Mouse (Mus musculus) midbrain, embryonic 11.5 days (tissue): ENCODE data around the gene Usp8. TPM values are rescaled to one million over a fixed set of nuclear protein-coding genes. Genes with fewer than 3 reads are reported as not detected.

ENCODE experiments used
- ATAC-seq: fragments of 200-750 bp; cut with Nextera tagmentation; 2 replicates; pipeline ENCODE4 v1.8.0; 2017; ENCODE audit warnings: moderate TSS enrichment, moderate library complexity; ENCODE audit not compliant: low FRiP score
- DNase-seq: peaks from one replicate; pipeline ENCODE4 v3.0.0; 2015; ENCODE audit warnings: low spot score; ENCODE audit errors: missing footprints
- H3K27ac ChIP-seq: fragments of 300-500 bp; sonication (generic); 2 replicates; pipeline ENCODE4 v1.5.1; 2014; ENCODE audit warnings: low read depth, low read length
- H3K27me3 ChIP-seq: fragments of 300-500 bp; sonication (generic); 2 replicates; pipeline ENCODE4 v1.6.1; 2014; ENCODE audit warnings: mild to moderate bottlenecking, low read length, moderate library complexity, mixed read lengths; ENCODE audit not compliant: control insufficient read depth, insufficient read depth
- H3K36me3 ChIP-seq: fragments of 300-500 bp; sonication (generic); 2 replicates; pipeline ENCODE4 v1.6.1; 2014; ENCODE audit warnings: mild to moderate bottlenecking, low read length, moderate library complexity, mixed read lengths; ENCODE audit not compliant: control insufficient read depth, insufficient read depth
- H3K4me1 ChIP-seq: fragments of 300-500 bp; sonication (generic); 2 replicates; pipeline ENCODE4 v1.6.1; 2014; ENCODE audit warnings: low read length; ENCODE audit not compliant: control insufficient read depth, insufficient read depth
- H3K4me2 ChIP-seq: fragments of 300-500 bp; sonication (generic); 2 replicates; pipeline ENCODE4 v1.6.1; 2014; ENCODE audit warnings: mild to moderate bottlenecking, moderate library complexity
- H3K4me3 ChIP-seq: fragments of 300-500 bp; sonication (generic); 2 replicates; pipeline ENCODE4 v1.5.1; 2014; ENCODE audit warnings: low read depth, low read length
- H3K9ac ChIP-seq: fragments of 300-500 bp; sonication (generic); 2 replicates; pipeline ENCODE4 v1.6.1; 2014; ENCODE audit warnings: low read length
- H3K9me3 ChIP-seq: fragments of 300-500 bp; sonication (generic); 2 replicates; pipeline ENCODE4 v1.6.1; 2016; ENCODE audit warnings: low read length; ENCODE audit not compliant: control insufficient read depth
- WGBS: fragments of 180-500 bp; shearing (Covaris S2); extraction: QIAGEN DNeasy Blood & Tissue Kit; methylation state at CpG from one replicate; pipeline ENCODE4 v1.1.7; 2014; 5-methylcytosine and 5-hydroxymethylcytosine counted together
- polyA plus RNA-seq: library from polyadenylated mRNA; unstranded; fragments of >200 nt; fragmentation: Nextera tagmentation; extraction: Ambion mirVana; gene quantifications from 2 replicates; pipeline ENCODE4 v1.2.1, GENCODE M21; 2014

Usp8 gene
- polyA plus RNA-seq = 47.7 and 53.2 TPM in 2 replicates

DNA sequence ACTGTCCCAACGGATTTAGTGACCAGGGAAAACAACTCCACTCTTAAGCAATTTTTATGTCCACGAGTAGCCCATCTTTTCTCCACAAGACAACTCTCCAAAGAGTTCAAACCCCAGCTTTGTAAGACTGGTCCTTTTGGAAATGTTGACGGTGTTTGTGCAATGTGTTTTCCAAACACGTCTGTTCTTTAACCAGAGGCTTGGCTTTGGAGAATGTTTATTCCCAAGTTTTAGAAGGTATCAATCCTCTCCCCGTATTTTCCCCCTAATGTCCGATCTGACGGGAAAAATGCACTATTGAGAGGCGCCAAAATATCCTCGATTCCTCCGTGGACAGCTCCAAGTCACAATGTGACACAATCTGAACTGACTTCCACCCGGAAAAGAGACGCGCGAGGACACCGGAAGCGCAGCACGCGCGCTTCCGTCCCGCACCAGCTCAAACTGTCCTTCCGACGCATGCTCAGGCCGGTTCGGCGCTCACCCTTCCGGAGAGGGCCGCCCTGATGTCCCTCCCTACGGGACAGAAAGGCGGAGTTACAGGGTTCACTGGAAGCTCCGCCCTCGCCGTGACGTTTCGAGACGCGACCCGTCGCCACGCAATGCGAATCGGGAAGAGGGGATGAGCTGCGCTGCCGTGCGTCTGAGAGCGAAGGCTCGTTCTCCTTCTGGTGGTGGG is at the start of gene Usp8:
TSS of gene Usp8 (plus strand) at position 570 of the 679 bp plus-strand sequence.
- peak; percentile 100 for ATAC-seq
- Histone ChIP-seq H3K9ac (peak within 1 kb of the TSS; percentile 89), H3K36me3 (no peaks in the 10 kb centered on the region), H3K4me3 (peak within 1 kb of the TSS; percentile 74), H3K4me2 (peak within 1 kb of the TSS; percentile 68), H3K9me3 (no peaks in the 10 kb centered on the region), H3K27ac (peak within 1 kb of the TSS; percentile 35; the same call in 1 of the 2 replicates), H3K27me3 (peaks cover 5% of the 10 kb centered on the region; the same call in 1 of the 2 replicates), H3K4me1 (0 out of 2 replicates have a peak, but pooled peaks cover 2% of the 10 kb centered on the region)
- DNase-seq = peak; percentile 99
- WGBS = 3% methylated on average over 44 of the region's 47 CpGs

DNA sequence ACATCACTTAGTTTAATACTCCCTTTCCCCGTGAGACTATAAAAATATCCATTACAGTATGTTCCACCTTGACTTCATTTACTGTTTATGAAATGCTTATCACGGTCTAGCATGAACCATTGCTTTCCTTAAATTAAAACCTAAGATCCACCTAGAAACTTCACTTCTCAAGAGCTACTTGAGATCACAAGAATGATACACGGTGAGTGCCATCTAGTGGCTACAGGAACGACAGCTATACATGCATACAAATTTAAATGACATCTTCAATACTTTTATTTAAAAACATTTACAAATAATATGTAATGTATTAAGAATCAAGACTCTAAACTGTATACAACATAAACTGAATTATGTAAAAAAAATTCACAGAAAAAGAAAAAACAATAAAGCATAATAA is 43.6 kb upstream of the Usp8 start:
- no peak overlapping the region for H3K4me3 ChIP-seq
- no peaks in the 10 kb centered on the region for H3K4me1 ChIP-seq
- H3K36me3 ChIP-seq = no peaks in the 10 kb centered on the region
- H3K27ac ChIP-seq = no peak overlapping the region
- H3K9ac ChIP-seq = no peak overlapping the region
- no peak for ATAC-seq
- peak; percentile 77 for DNase-seq
- no peaks in the 10 kb centered on the region for H3K9me3 ChIP-seq
- H3K27me3 ChIP-seq = no peaks in the 10 kb centered on the region
- no peak overlapping the region for H3K4me2 ChIP-seq
- WGBS = 62% methylated on average over 4 of the region's 4 CpGs

DNA sequence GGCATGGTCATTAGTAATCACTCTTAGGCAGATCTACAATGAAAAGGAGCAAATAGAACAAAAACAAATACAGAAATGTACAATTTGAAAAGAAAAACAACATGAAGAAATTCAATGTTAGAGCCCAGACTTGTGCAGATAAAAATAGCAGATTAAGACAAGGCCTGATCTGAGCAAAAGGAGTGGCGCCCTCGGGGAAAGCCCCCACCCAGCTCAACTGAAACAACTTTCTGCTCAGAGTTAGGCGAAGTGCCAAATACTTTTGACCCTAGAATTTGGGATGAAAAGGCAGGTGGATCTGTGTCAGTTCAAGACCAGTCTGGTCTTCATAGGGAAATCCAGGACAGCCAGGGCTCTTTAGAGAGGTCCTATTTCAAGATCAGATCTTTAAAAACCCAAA is 41.1 kb upstream of the Usp8 start:
- Histone ChIP-seq H3K27ac (no peak overlapping the region), H3K9ac (no peak overlapping the region), H3K4me2 (no peak overlapping the region), H3K4me1 (no peaks in the 10 kb centered on the region), H3K36me3 (no peaks in the 10 kb centered on the region), H3K27me3 (no peaks in the 10 kb centered on the region), H3K9me3 (no peaks in the 10 kb centered on the region), H3K4me3 (no peak overlapping the region)
- ATAC-seq (no peak), DNase-seq (no peak)
- 90% methylated on average over 3 of the region's 3 CpGs for WGBS

DNA sequence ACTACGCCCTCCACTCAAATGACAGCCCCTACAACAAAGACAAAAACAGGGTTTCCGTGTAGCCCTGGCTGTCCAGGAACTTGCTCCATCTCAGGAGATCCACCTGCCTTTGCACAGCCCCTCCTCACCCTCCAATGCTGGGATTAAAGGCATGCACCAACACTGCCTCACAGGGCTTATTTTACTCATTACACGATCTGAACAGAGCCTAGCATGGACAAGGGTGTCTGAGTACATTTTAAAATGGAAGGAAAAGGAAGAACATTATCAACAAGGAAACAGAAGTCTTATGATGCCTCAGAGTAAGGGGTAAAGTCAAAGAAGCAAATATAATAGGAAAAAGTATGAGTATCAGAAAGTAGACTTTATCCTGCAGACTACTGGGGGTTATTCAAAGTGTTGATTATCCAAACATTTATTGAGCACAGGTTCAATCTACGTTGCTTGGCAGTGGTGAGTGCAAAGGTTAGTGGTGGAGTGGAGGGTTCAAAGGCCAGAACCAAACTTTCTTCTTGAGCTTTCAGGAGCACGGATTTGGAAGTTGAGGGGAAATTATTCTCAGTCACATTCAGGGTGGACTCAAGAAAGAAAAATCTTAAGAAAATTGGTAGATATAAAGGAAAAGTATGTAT is 38.4 kb upstream of the Usp8 start:
- Histone ChIP-seq H3K4me3 (no peak overlapping the region), H3K9ac (no peak overlapping the region), H3K27ac (no peak overlapping the region), H3K27me3 (no peaks in the 10 kb centered on the region), H3K4me1 (peaks cover 11% of the 10 kb centered on the region), H3K36me3 (no peaks in the 10 kb centered on the region), H3K4me2 (no peak overlapping the region), H3K9me3 (no peaks in the 10 kb centered on the region)
- no peak for DNase-seq
- no peak for ATAC-seq
- 94% methylated on average over 5 of the region's 5 CpGs for WGBS

DNA sequence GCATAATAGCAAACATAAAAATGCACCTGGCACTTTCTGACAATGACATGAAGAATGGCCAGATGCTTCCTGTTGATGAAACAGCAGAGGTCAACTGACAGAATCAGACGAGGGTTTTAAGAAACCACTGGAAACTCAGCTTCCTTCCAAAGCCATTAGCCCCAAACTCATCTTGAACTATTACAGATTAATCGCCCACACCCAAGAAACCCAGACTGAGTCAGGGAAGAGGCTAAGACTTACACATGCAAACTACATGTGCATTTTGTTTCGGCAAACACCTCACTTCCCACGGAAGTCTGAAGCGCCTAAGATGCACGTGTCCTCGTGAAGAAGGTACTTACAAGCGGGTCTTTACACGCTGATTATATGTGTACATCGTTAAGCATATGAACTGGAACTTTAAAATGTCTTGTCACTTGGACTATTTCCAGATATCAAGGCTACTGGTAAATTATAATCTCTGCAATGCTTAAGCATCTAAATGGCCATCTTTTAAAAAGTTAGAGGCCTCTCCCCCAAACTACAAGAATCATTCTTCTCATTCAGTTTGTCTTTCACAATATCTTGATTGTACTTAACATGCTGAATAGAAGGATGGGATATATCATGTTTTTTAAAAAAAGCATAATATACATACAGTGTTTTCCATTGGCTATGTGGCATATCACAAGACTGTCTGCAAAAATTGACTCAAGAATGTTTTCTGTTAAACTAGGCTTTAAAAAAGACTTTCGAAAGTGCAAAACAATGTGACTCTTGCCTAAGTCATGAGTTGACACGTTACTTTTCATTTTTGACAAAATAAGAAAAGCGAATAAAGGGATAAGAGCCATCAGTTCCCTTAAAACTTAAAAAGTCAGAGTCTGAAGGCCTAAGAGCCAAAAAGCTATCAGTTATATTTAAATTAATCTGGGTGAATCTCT is 33.5 kb upstream of the Usp8 start:
- Histone ChIP-seq H3K27me3 (no peaks in the 10 kb centered on the region), H3K4me1 (peaks cover 13% of the 10 kb centered on the region), H3K27ac (no peak overlapping the region), H3K9me3 (no peaks in the 10 kb centered on the region), H3K9ac (peak overlapping the region; percentile 99), H3K4me2 (peak overlapping the region; percentile 65), H3K4me3 (peak overlapping the region; percentile 96), H3K36me3 (no peaks in the 10 kb centered on the region)
- DNase-seq (no peak), ATAC-seq (no peak)
- 77% methylated on average over 13 of the region's 13 CpGs for WGBS

DNA sequence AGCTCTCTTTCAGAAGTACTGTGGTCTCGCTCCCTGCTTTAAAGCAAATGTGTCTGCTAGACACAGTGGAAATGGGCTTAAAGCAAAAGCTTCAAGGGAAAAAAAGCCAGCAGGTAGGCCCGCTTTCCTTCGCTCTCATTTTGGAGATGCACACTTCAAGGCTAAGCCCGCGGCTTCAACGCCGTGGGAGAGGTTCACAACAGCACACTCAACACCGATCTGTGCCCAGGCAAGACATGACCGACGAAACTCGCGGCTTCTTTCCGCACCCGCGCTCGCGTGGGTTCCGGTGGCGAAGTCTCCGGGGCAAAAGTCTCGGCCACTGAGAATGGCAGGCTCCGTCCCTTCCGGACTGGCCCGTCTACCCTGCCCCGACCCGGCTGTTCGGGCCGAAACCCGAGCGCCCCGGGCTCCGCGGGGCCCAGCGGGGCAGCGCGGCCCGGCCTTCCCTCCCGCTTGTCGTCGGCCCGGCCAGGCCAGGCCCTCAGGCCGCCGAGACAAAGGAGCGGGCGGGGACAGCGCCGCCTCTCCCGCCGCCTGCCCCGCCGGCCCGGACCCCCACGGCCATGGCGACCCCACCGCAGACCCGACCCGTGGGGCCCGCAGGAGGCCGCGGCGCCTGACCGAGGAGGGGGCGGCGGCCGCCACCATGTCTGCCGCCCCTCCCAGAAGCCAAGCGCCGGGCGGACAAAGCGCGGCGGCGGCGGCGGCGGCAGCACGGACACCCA is 32.5 kb upstream of the Usp8 start:
- WGBS = under 1% methylated on average over 69 of the region's 77 CpGs
- DNase-seq = peak; percentile 98

DNA sequence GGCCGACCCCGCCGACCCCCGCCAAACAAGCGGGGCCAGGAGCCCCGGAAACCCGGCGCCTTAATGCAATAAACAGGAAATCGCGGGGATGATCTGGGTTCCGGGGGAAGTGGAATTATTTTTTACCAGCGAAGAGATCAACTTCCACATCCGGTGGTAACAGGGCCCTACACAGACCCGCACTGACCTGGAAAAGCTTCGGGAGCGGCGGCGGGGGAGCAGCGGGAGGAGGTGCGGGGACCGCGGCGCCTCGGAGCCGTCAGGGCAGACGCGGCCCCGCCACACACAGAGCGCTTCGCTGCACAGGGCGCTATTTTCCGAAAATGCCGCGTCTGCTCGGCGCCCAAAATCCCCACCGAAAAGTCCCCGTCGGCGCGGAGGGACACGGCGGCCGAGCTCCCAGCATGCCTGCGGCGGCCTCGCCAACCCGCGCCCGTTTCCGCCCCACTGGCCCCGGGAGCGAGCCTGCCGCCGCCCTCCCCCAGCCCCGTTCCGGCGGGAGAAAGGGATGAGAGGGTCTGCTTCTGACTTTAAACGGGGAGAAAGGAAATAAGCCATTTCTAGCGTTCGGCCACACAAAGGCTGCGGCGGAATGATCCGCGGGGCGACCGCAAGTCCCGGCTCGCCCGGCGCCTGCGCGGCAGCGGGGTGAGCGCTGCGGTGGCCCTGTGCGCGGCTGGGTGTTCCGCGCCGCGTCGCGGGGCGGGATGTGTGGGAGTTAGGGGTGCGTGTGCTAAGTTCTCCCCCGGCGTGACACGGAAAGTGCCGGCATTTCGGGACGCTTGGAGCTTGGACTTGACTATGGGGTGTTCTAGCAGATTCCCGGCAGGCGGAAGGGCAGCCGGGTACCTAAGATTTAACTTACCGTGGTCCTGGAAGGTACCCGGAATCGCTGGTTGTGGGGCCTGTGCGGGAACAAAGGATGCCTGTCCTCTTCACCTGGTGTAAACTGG is 31.7 kb upstream of the Usp8 start:
- peak overlapping the region; percentile 96 for H3K4me3 ChIP-seq
- peaks cover 13% of the 10 kb centered on the region for H3K4me1 ChIP-seq
- H3K27me3 ChIP-seq = no peaks in the 10 kb centered on the region
- H3K27ac ChIP-seq = peak overlapping the region; percentile 100
- peak overlapping the region; percentile 99 for H3K9ac ChIP-seq
- H3K9me3 ChIP-seq = no peaks in the 10 kb centered on the region; the same call in 1 of the 2 replicates
- H3K4me2 ChIP-seq = peak overlapping the region; percentile 65
- WGBS = under 1% methylated on average over 99 of the region's 99 CpGs
- peak; percentile 99 for DNase-seq
- ATAC-seq = peak; percentile 92
- H3K36me3 ChIP-seq = 0 out of 2 replicates have a peak, but pooled peaks cover 2% of the 10 kb centered on the region

More for the DNA sequence above, 32.5 kb upstream of the Usp8 start:
- Histone ChIP-seq H3K4me1 (peaks cover 13% of the 10 kb centered on the region), H3K4me3 (peak overlapping the region; percentile 96), H3K9me3 (no peaks in the 10 kb centered on the region), H3K9ac (peak overlapping the region; percentile 99), H3K4me2 (peak overlapping the region; percentile 65), H3K27ac (peak overlapping the region; percentile 100), H3K36me3 (no peaks in the 10 kb centered on the region), H3K27me3 (no peaks in the 10 kb centered on the region)
- ATAC-seq = peak; percentile 82
